Mouse (Mus musculus) ES-Bruce4 (cell line): Measurements from ENCODE around the gene Macrod2.

Source experiments
- CTCF ChIP-seq: IDR thresholded peaks from one replicate; pipeline ENCODE4 v1.8.1; 2011; ENCODE audit warnings: low read depth, low read length
- EP300 ChIP-seq: IDR thresholded peaks from 2 replicates; pipeline ENCODE4 v1.6.1; 2011; ENCODE audit warnings: low read depth, low read length; ENCODE audit not compliant: insufficient read depth
- POLR2A ChIP-seq: IDR thresholded peaks from one replicate; pipeline ENCODE4 v1.8.1; 2011; ENCODE audit warnings: low read length; ENCODE audit not compliant: insufficient read depth

DNA sequence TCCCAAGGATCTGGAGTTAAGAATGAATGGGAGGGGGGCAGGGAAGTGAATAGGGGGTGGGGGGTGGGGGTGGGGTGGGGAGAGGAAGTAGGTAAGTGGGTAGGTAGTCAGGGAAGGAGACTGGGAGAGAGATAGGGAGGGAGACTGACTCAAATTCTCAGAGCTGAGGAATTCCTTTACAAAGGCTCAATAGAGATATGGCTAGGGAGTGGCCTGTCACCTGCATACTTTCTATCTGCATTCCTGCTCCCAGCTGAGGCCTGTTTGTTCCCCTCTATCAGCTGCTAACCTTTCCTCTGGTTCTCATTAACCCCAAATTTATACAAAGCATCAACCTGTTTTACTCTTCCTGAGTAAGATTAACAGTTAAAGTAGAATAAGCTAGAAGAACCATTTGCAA lies 364.6 kb downstream of the Macrod2 start:
- TF ChIP-seq CTCF (no peak), POLR2A (no peak), EP300 (no peak)
